Mouse (Mus musculus): ENCODE results near the gene Fam229a. TPM values are rescaled to one million over a fixed set of nuclear protein-coding genes. Genes with fewer than 3 reads are reported as not detected.

The Fam229a gene
- polyA plus RNA-seq (2014; fragmentation: Illumina TruSeq; extraction: RNeasy Lipid Tissue Mini Kit (QIAGEN cat#74804); ENCODE audit: low read depth, low replicate concordance), result not detected

GRCm38 (mm10) chr4:129490972-129491880, at the start of gene Fam229a, which contains the start of gene Tssk3:
Gene Fam229a (plus strand): TSS chr4:129491190.
Gene Tssk3 (minus strand): TSS chr4:129491022.

GRCm38 (mm10) chr4:129461183-129461960, 29.6 kb upstream of the Fam229a start, which contains the start of gene Bsdc1:
Gene Bsdc1 (plus strand): TSS chr4:129461581.

DNA sequence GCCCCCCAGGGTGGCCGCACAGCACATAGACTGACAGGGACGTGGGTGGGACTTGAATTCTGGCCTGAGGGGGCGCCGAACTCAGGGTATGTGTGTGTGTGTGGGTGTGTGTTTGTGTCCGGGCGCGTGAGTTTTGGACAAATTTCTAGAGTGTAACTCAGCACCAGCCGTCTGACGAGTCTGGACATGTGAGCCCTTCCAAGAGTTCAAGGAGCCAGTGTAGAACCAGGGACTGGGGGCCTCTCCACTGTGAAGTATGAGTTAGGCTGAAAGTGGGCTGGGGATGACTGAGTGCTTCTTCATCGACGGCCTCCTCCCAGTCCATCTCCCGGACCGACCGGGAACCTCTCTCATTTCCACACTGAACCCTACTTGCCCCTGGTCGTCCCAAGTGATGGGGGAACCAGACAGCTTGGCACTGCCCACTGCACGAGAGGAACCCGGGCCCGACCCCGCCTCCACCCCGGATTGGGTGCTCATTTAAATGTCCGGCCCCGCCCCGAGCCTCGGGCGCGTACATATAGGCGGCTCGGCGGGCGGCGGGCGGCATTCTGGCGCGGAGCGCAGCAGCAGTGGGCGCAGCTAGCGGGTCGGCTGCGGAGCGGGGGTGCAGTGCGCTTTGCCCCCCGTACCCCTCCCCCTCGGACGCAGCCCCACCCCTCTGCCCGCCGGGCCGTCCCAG, 22.2 kb downstream of the Fam229a start, which contains the start of gene Marcksl1:
Gene Marcksl1 (plus strand): TSS at position 496 of the 682 bp plus-strand sequence.

Other genes starting within 250 kb of the Fam229a start
- gene C77080, start 229.8 kb upstream of the Fam229a start, polyA plus RNA-seq (2014; fragmentation: Illumina TruSeq; extraction: RNeasy Lipid Tissue Mini Kit (QIAGEN cat#74804); ENCODE audit: low read depth, low replicate concordance), result 16.0 TPM
- gene Sync, start 203.6 kb upstream of the Fam229a start, polyA plus RNA-seq (2014; fragmentation: Illumina TruSeq; extraction: RNeasy Lipid Tissue Mini Kit (QIAGEN cat#74804); ENCODE audit: low read depth, low replicate concordance), result 2.7 TPM
- gene Rbbp4, start 155.8 kb upstream of the Fam229a start, polyA plus RNA-seq (2014; fragmentation: Illumina TruSeq; extraction: RNeasy Lipid Tissue Mini Kit (QIAGEN cat#74804); ENCODE audit: low read depth, low replicate concordance), result 146 TPM
- gene Zbtb8os, start 155.5 kb upstream of the Fam229a start, polyA plus RNA-seq (2014; fragmentation: Illumina TruSeq; extraction: RNeasy Lipid Tissue Mini Kit (QIAGEN cat#74804); ENCODE audit: low read depth, low replicate concordance), result 137 TPM
- 4.0 TPM for gene Zbtb8a, start 113.1 kb upstream of the Fam229a start, polyA plus RNA-seq (2014; fragmentation: Illumina TruSeq; extraction: RNeasy Lipid Tissue Mini Kit (QIAGEN cat#74804); ENCODE audit: low read depth, low replicate concordance)
- gene Zbtb8b, start 50.3 kb upstream of the Fam229a start, polyA plus RNA-seq (2014; fragmentation: Illumina TruSeq; extraction: RNeasy Lipid Tissue Mini Kit (QIAGEN cat#74804); ENCODE audit: low read depth, low replicate concordance), result not detected
- gene Bsdc1, start 29.6 kb upstream of the Fam229a start, polyA plus RNA-seq (2014; fragmentation: Illumina TruSeq; extraction: RNeasy Lipid Tissue Mini Kit (QIAGEN cat#74804); ENCODE audit: low read depth, low replicate concordance), result 20.9 TPM
- gene Tssk3, start 168 bp upstream of the Fam229a start, polyA plus RNA-seq (2014; fragmentation: Illumina TruSeq; extraction: RNeasy Lipid Tissue Mini Kit (QIAGEN cat#74804); ENCODE audit: low read depth, low replicate concordance), result not detected
- gene Marcksl1, start 22.4 kb downstream of the Fam229a start, polyA plus RNA-seq (2014; fragmentation: Illumina TruSeq; extraction: RNeasy Lipid Tissue Mini Kit (QIAGEN cat#74804); ENCODE audit: low read depth, low replicate concordance), result 15.8 TPM
- gene Hdac1, start 51.5 kb downstream of the Fam229a start, polyA plus RNA-seq (2014; fragmentation: Illumina TruSeq; extraction: RNeasy Lipid Tissue Mini Kit (QIAGEN cat#74804); ENCODE audit: low read depth, low replicate concordance), result 77.8 TPM
- gene Lck, start 82.5 kb downstream of the Fam229a start, polyA plus RNA-seq (2014; fragmentation: Illumina TruSeq; extraction: RNeasy Lipid Tissue Mini Kit (QIAGEN cat#74804); ENCODE audit: low read depth, low replicate concordance), result 0.28 TPM
- not detected for gene Fam167b, start 87.4 kb downstream of the Fam229a start, polyA plus RNA-seq (2014; fragmentation: Illumina TruSeq; extraction: RNeasy Lipid Tissue Mini Kit (QIAGEN cat#74804); ENCODE audit: low read depth, low replicate concordance)
- 24.2 TPM for gene Eif3i, start 109.5 kb downstream of the Fam229a start, polyA plus RNA-seq (2014; fragmentation: Illumina TruSeq; extraction: RNeasy Lipid Tissue Mini Kit (QIAGEN cat#74804); ENCODE audit: low read depth, low replicate concordance)
- gene Tmem234, start 109.5 kb downstream of the Fam229a start, polyA plus RNA-seq (2014; fragmentation: Illumina TruSeq; extraction: RNeasy Lipid Tissue Mini Kit (QIAGEN cat#74804); ENCODE audit: low read depth, low replicate concordance), result 65.5 TPM
- not detected for gene Dcdc2b, start 123.1 kb downstream of the Fam229a start, polyA plus RNA-seq (2014; fragmentation: Illumina TruSeq; extraction: RNeasy Lipid Tissue Mini Kit (QIAGEN cat#74804); ENCODE audit: low read depth, low replicate concordance)
- gene Iqcc, start 127.9 kb downstream of the Fam229a start, polyA plus RNA-seq (2014; fragmentation: Illumina TruSeq; extraction: RNeasy Lipid Tissue Mini Kit (QIAGEN cat#74804); ENCODE audit: low read depth, low replicate concordance), result 10.8 TPM
- 4.7 TPM for gene Ccdc28b, start 132.8 kb downstream of the Fam229a start, polyA plus RNA-seq (2014; fragmentation: Illumina TruSeq; extraction: RNeasy Lipid Tissue Mini Kit (QIAGEN cat#74804); ENCODE audit: low read depth, low replicate concordance)
- gene Txlna, start 149.9 kb downstream of the Fam229a start, polyA plus RNA-seq (2014; fragmentation: Illumina TruSeq; extraction: RNeasy Lipid Tissue Mini Kit (QIAGEN cat#74804); ENCODE audit: low read depth, low replicate concordance), result 14.2 TPM
- 35.6 TPM for gene Kpna6, start 181.6 kb downstream of the Fam229a start, polyA plus RNA-seq (2014; fragmentation: Illumina TruSeq; extraction: RNeasy Lipid Tissue Mini Kit (QIAGEN cat#74804); ENCODE audit: low read depth, low replicate concordance)
- gene Tmem39b, start 205.6 kb downstream of the Fam229a start, polyA plus RNA-seq (2014; fragmentation: Illumina TruSeq; extraction: RNeasy Lipid Tissue Mini Kit (QIAGEN cat#74804); ENCODE audit: low read depth, low replicate concordance), result 1.3 TPM

All from sigmoid colon, adult 10 weeks (tissue).